Mouse (Mus musculus) midbrain, embryonic 10.5 days (tissue): ENCODE measurements at regions not wholly inside any gene's neighbourhood (a gene's known extent, or its start where the extent isn't known, plus 50 kb on each side); places are given as distances from the start of the nearest gene placed in this dataset.

Experiments
- DNase-seq: peaks from one replicate; pipeline ENCODE4 v3.0.0-alpha.2; 2017; ENCODE audit warnings: low spot score
- H3K27ac ChIP-seq: fragments of 300-500 bp; sonication (generic); replicated peaks from 2 replicates; pipeline ENCODE4 v1.5.1; 2016; ENCODE audit warnings: mild to moderate bottlenecking
- H3K27me3 ChIP-seq: fragments of 300-500 bp; sonication (generic); 2 replicates; pipeline ENCODE4 v1.6.1; 2016; ENCODE audit warnings: low read depth, mild to moderate bottlenecking; ENCODE audit not compliant: poor library complexity, severe bottlenecking
- H3K36me3 ChIP-seq: fragments of 300-500 bp; sonication (generic); 2 replicates; pipeline ENCODE4 v1.6.1; 2016; ENCODE audit warnings: mild to moderate bottlenecking, moderate library complexity
- H3K4me1 ChIP-seq: fragments of 300-500 bp; sonication (generic); 2 replicates; pipeline ENCODE4 v1.6.1; 2016
- H3K4me3 ChIP-seq: fragments of 300-500 bp; sonication (generic); 2 replicates; pipeline ENCODE4 v1.5.1; 2016; ENCODE audit warnings: mild to moderate bottlenecking, moderate library complexity
- H3K9me3 ChIP-seq: fragments of 300-500 bp; sonication (generic); replicated peaks from 2 replicates; pipeline ENCODE4 v1.6.1; 2016; ENCODE audit warnings: mild to moderate bottlenecking
- WGBS: fragments of 180-500 bp; shearing (Covaris S2); methylation state at CpG from one replicate; pipeline ENCODE4 v1.1.7; 2016; 5-methylcytosine and 5-hydroxymethylcytosine counted together

GRCm38 (mm10) chr1:159156428-159156827 is 75.7 kb upstream of the Cop1 start:
- 61% methylated on average over 3 of the region's 3 CpGs for WGBS
- no peaks in the 10 kb centered on the region for H3K36me3 ChIP-seq
- no peaks in the 10 kb centered on the region for H3K27me3 ChIP-seq
- H3K4me1 ChIP-seq, result no peaks in the 10 kb centered on the region
- H3K9me3 ChIP-seq, result no peaks in the 10 kb centered on the region
- H3K4me3 ChIP-seq, result no peak overlapping the region
- H3K27ac ChIP-seq, result no peak overlapping the region
- DNase-seq, result no peak

GRCm38 (mm10) chr1:159160035-159160960 is 71.8 kb upstream of the Cop1 start:
- Histone ChIP-seq H3K4me3 (no peak overlapping the region), H3K9me3 (no peaks in the 10 kb centered on the region), H3K27me3 (no peaks in the 10 kb centered on the region), H3K36me3 (no peaks in the 10 kb centered on the region), H3K27ac (no peak overlapping the region), H3K4me1 (no peaks in the 10 kb centered on the region)
- 86% methylated on average over 8 of the region's 8 CpGs for WGBS
- DNase-seq, result no peak

DNA sequence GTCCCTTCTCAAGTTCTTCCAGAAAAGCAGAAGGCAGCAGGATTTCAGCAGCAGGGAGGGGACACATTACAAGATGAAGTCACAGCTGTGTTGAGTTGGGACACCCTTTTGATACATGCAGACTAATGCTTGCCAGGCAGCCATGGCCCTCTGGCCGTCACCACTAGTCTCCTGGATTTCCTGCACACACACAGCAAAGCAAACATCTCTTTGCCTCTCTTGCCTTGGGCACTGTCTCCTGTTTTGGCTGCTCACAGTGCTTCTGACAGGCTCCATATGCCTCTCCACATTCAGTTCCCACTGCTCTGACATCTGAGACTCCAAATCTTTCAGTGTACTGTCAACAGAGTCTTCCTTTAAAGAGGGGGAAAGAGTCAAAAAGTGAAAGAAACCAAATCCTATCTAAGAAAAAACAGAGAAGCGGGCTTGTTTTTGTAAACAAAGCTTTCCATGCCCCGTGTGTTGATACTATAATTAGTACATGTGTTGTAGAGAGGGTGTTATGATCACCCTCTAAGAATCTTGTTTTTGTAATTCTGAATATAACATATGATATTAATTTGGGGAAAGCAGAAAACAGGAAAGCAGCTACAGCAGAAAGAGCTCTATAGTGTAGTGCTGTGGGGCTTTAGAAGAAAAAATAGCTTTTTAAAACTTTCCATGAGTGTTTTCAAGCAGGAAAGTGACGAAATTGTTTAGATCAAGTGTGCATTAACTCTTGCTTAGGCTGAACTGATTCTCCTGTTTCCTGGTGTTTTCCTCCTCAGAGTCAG is 68.8 kb upstream of the Cop1 start:
- H3K9me3 ChIP-seq, result no peaks in the 10 kb centered on the region
- no peak overlapping the region for H3K27ac ChIP-seq
- 66% methylated on average over 4 of the region's 4 CpGs for WGBS
- H3K27me3 ChIP-seq, result no peaks in the 10 kb centered on the region
- H3K36me3 ChIP-seq, result no peaks in the 10 kb centered on the region
- H3K4me3 ChIP-seq, result no peak overlapping the region
- H3K4me1 ChIP-seq, result no peaks in the 10 kb centered on the region
- DNase-seq, result peak; percentile 12

GRCm38 (mm10) chr1:159182031-159182430 is 50.1 kb upstream of the Cop1 start:
- Histone ChIP-seq H3K27me3 (no peaks in the 10 kb centered on the region), H3K9me3 (no peaks in the 10 kb centered on the region), H3K27ac (no peak overlapping the region)

More at GRCm38 (mm10) chr1:159182031-159182430, 50.1 kb upstream of the Cop1 start:
- Histone ChIP-seq H3K36me3 (no peaks in the 10 kb centered on the region), H3K4me1 (peaks cover 7% of the 10 kb centered on the region), H3K4me3 (no peak overlapping the region)
- no peak for DNase-seq
